Mouse (Mus musculus) effector memory CD4-positive, alpha-beta T cell, adult 5 months (primary cell): ENCODE data around the gene Syce1. TPM values are rescaled to one million over a fixed set of nuclear protein-coding genes. Genes with fewer than 3 reads are reported as not detected.

Source experiments
- polyA plus RNA-seq: library from polyadenylated mRNA; unstranded; fragments of 100-300 nt; shearing (Covaris generic); gene quantifications from one replicate; pipeline ENCODE4 v1.2.1, GENCODE M21; 2017

The Syce1 gene
- not detected for polyA plus RNA-seq

DNA sequence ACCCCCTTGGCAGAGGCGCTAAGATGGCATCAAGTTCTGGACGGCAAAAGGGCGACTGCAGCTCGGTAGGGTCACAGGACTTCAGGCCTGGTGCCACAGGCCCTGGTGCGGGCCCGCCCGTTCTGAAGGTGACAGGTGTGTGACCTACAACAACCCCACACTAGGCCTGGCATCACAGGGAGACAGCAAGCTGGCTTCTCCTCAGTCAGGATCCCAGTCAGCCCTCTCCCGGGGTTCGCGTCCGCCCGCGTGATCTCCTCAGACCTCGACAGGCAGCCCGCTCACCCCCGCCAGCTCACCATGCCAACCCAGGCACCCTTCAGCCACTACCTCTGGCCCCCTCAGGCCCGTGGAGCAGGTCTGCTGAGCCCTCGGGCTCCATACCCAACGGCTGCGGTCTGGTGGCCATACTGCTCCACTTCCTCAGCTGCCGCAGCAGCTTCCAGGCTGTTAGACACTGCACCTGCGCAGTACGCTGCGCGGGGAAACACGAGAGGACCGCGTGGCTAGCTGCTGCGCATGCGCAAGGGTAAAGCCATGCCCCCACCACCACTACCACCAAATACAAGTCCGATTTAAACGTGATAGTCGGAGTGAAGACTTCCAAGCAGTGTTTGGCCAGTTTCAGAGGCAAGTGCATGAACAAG, at the start of gene Syce1:
Gene Syce1 (minus strand): TSS at position 447 of the 647 bp plus-strand sequence.

GRCm38 (mm10) chr7:140834968-140835757, 47.5 kb upstream of the Syce1 start, which contains the start of gene Urah:
TSS of gene Urah (plus strand) at chr7:140835018.

DNA sequence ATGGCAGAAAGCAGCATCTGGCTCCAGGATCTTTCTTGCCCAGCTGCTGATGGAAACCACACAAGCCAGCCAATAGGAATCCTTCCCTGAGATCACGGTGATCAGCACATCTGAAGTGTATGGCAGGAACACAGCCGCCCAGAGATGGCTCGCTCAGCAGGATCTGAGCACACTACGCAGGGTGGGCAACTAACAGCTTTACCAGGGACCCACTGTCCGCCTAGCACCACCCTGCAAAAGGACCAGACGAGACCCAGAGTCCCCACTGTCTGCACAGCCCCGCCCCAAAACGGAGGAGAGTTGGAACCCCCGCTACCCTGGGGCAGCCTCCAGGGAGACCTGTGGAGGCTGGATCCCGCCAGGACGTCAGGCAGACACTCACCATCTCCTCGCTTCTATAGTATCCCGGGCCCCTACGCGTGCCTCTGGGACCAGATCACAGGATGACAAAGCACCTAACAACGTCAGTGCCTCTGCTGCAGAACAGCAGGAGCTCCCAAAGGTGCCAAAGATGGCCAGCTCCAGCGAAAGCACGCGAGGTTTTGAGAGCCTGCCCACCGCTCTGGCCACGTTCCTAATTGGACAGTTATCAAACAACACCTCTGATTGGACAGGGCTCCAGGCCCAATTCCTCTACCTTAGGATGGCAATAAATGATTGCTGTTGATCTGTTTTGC, 34.1 kb upstream of the Syce1 start, which contains the start of gene Zfp941:
Gene Zfp941 (minus strand): TSS at position 526 of the 677 bp plus-strand sequence.

GRCm38 (mm10) chr7:140763447-140764020, 24.1 kb downstream of the Syce1 start, which contains the start of gene Cyp2e1:
TSS of gene Cyp2e1 (plus strand) at chr7:140763739.

Other genes starting within 250 kb of the Syce1 start
- gene Olfr538, start 220.0 kb downstream of the Syce1 start, polyA plus RNA-seq = not detected
- gene Olfr46, start 186.6 kb downstream of the Syce1 start, polyA plus RNA-seq = not detected
- not detected for gene Olfr61, start 158.9 kb downstream of the Syce1 start, polyA plus RNA-seq
- gene Olfr53, start 141.4 kb downstream of the Syce1 start, polyA plus RNA-seq = not detected
- gene Olfr539, start 127.9 kb downstream of the Syce1 start, polyA plus RNA-seq = not detected
- not detected for gene Olfr45, start 105.9 kb downstream of the Syce1 start, polyA plus RNA-seq
- gene Olfr541, start 90.6 kb downstream of the Syce1 start, polyA plus RNA-seq = not detected
- 0.31 TPM for gene Cyp2e1, start 24.1 kb downstream of the Syce1 start, polyA plus RNA-seq
- gene Zfp941, start 34.3 kb upstream of the Syce1 start, polyA plus RNA-seq = 0.71 TPM
- not detected for gene Urah, start 47.2 kb upstream of the Syce1 start, polyA plus RNA-seq
- gene Scgb1c1, start 57.7 kb upstream of the Syce1 start, polyA plus RNA-seq = not detected
- not detected for gene Odf3, start 60.0 kb upstream of the Syce1 start, polyA plus RNA-seq
- gene Gm45785, start 68.5 kb upstream of the Syce1 start, polyA plus RNA-seq = not detected
- 88.6 TPM for gene Ric8a, start 69.1 kb upstream of the Syce1 start, polyA plus RNA-seq
- 42.5 TPM for gene Bet1l, start 69.7 kb upstream of the Syce1 start, polyA plus RNA-seq
- 134 TPM for gene Psmd13, start 94.1 kb upstream of the Syce1 start, polyA plus RNA-seq
- 5.5 TPM for gene Sirt3, start 94.5 kb upstream of the Syce1 start, polyA plus RNA-seq
- not detected for gene Cox8b, start 112.6 kb upstream of the Syce1 start, polyA plus RNA-seq
- gene Nlrp6, start 133.1 kb upstream of the Syce1 start, polyA plus RNA-seq = not detected
- 10.8 TPM for gene Pgghg, start 153.5 kb upstream of the Syce1 start, polyA plus RNA-seq
- not detected for gene Ifitm5, start 162.4 kb upstream of the Syce1 start, polyA plus RNA-seq
- not detected for gene Gm45717, start 168.1 kb upstream of the Syce1 start, polyA plus RNA-seq
- gene Ifitm2, start 168.1 kb upstream of the Syce1 start, polyA plus RNA-seq = 10.5 TPM
- 2.8 TPM for gene Ifitm1, start 179.4 kb upstream of the Syce1 start, polyA plus RNA-seq
- 8.0 TPM for gene Ifitm3, start 222.9 kb upstream of the Syce1 start, polyA plus RNA-seq
- gene Ifitm6, start 230.1 kb upstream of the Syce1 start, polyA plus RNA-seq = not detected
- not detected for gene Gm17387, start 241.3 kb upstream of the Syce1 start, polyA plus RNA-seq